Mouse (Mus musculus): ENCODE results near the gene Gm21680. TPM values are rescaled to one million over a fixed set of nuclear protein-coding genes. Genes with fewer than 3 reads are reported as not detected.
"Not testable (repeated sequence)": the region's sequence is repeated elsewhere in the genome, so short reads cannot be mapped to it uniquely, and the experiment has no call there.

Gene Gm21680
- polyA plus RNA-seq (2016; fragmentation: Nextera tagmentation; extraction: Ambion mirVana): 0.06 TPM in 1 of 2 replicates, not detected in the other

DNA sequence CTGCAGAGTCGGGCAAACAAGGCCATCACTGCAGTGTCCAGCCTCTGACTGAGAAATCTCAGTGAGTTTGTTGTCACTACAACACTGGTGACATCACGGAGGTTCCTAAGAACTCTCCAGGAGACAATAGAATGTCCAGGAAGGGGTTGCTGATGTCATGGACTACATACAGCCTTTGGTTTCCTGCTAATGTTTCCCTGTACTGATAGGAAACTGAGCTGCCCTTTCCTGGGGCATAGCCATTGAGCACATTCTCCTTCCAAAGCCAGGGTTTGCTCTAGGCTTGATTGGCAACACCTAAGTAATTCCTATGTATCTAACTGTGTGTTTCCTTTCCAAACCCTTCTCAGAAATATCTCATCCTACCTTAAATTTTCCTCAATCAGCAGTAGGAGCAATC, at the start of gene Gm21680:
Gm21680 (minus strand) TSS at position 101 of the 400 bp plus-strand sequence.
- not testable (repeated sequence) for H3K9ac ChIP-seq; H3K36me3 ChIP-seq; H3K4me2 ChIP-seq (replicated peaks); ATAC-seq (ENCODE audit: low FRiP score, low read depth); H3K27ac ChIP-seq; H3K4me1 ChIP-seq; H3K9me3 ChIP-seq; H3K27me3 ChIP-seq (replicated peaks); H3K4me3 ChIP-seq
- WGBS: no CpG with 5 or more reads among the region's 2 CpGs

DNA sequence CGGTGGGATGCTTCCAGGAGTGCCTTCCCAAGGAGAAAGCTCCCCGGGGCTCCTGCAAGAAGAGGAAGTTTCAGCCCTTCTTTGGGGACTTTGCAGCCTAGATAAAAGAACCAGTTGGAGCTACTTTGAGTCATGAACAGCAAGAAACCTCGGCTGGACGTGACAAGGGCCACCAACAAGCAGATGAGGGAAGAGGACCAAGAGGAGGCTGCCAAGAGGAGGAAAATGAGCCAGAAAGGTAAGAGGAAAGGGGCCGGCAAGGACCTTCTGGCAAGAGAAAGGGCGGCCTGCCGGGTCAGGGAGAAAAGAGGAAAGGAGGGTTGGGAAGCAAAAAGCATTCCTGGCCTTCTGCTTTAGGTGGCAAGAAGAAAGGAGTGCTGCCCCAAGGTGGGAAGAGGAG, 35.2 kb upstream of the Gm21680 start:
- not testable (repeated sequence) for ATAC-seq (ENCODE audit: low FRiP score, low read depth); H3K9ac ChIP-seq; H3K36me3 ChIP-seq; H3K27ac ChIP-seq; H3K4me3 ChIP-seq; H3K27me3 ChIP-seq (replicated peaks); H3K4me1 ChIP-seq; H3K9me3 ChIP-seq
- WGBS: 74% methylated on average over 7 of the region's 7 CpGs
- peak overlapping the region; percentile 56; the same call in 1 of the 2 replicates for H3K4me2 ChIP-seq (replicated peaks)

DNA sequence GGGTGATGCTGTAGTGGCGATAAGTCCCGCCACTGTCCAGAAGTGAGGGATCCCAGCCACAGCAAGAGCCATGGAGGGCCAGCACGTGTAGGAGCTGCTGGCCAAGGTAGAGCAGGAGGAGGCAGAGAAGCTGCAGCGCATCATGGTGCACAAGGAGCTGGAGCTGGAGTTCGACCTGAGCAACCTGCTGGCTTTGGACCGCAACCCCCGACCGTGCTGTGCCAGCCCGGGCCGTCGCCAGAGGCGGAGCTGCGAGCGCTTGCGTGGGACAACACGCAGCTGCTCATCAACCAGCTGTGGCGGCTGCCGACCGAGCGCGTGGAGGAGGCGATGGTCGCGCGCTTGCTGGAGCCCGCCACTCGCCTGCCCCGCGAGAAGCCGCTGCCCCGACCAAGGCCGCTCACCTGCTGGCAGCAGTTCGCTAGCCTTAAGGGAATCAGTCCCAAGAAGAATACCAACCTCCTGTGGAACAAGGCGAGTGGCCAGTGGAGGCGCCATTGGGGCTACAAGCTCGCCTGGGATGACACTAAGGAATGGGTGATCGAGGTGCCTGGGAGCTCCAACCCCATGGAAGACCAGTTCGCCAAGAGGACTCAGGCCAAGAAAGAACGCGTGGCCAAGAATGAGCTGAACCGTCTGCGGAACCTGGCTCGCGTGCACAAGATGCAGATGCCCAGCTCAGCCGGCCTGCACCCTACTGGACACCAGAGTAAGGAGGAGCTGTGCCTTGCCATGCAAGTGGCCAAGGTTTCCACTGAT, 34.7 kb upstream of the Gm21680 start:
- not testable (repeated sequence) for H3K9me3 ChIP-seq; H3K27me3 ChIP-seq (replicated peaks); H3K4me1 ChIP-seq; H3K36me3 ChIP-seq; H3K27ac ChIP-seq
- peak; percentile 93 for ATAC-seq (ENCODE audit: low FRiP score, low read depth)
- H3K9ac ChIP-seq: peak overlapping the region; percentile 45; the same call in 1 of the 2 replicates
- peak overlapping the region; percentile 56 for H3K4me2 ChIP-seq (replicated peaks)
- peak overlapping the region; percentile 23 for H3K4me3 ChIP-seq
- WGBS: 21% methylated on average over 45 of the region's 45 CpGs

DNA sequence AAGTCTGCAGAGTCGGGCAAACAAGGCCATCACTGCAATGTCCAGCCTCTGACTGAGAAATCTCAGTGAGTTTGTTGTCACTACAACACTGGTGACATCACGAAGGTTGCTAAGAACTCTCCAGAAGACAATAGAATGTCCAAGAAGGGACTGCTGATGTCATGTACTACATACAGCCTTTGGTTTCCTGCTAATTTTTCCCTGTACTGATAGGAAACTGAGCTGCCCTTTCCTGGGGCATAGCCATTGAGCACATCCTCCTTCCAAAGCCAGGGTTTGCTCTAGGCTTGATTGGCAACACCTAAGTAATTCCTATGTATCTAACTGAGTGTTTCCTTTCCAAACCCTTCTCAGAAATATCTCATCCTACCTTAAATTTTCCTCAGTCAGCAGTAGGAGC, 32.2 kb upstream of the Gm21680 start, which contains the start of gene Gm1979:
Gm1979 (minus strand) TSS at position 101 of the 400 bp plus-strand sequence.
- H3K9ac ChIP-seq; H3K4me1 ChIP-seq; H3K36me3 ChIP-seq; H3K27ac ChIP-seq; H3K4me3 ChIP-seq; H3K9me3 ChIP-seq; H3K27me3 ChIP-seq (replicated peaks); ATAC-seq (ENCODE audit: low FRiP score, low read depth); H3K4me2 ChIP-seq (replicated peaks): not testable (repeated sequence)
- WGBS: 88% methylated on average over 1 of the region's 2 CpGs

DNA sequence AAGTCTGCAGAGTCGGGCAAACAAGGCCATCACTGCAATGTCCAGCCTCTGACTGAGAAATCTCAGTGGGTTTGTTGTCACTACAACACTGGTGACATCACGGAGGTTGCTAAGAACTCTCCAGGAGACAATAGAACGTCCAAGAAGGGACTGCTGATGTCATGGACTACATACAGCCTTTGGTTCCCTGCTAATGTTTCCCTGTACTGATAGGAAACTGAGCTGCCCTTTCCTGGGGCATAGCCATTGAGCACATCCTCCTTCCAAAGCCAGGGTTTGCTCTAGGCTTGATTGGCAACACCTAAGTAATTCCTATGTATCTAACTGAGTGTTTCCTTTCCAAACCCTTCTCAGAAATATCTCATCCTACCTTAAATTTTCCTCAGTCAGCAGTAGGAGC, 16.1 kb upstream of the Gm21680 start, which contains the start of gene Gm21698:
Gm21698 (minus strand) TSS at position 101 of the 400 bp plus-strand sequence.
- not testable (repeated sequence) for ATAC-seq (ENCODE audit: low FRiP score, low read depth); H3K4me1 ChIP-seq; H3K9me3 ChIP-seq; H3K36me3 ChIP-seq; H3K4me3 ChIP-seq; H3K27me3 ChIP-seq (replicated peaks); H3K27ac ChIP-seq; H3K4me2 ChIP-seq (replicated peaks); H3K9ac ChIP-seq
- WGBS: no CpG with 5 or more reads among the region's 3 CpGs

DNA sequence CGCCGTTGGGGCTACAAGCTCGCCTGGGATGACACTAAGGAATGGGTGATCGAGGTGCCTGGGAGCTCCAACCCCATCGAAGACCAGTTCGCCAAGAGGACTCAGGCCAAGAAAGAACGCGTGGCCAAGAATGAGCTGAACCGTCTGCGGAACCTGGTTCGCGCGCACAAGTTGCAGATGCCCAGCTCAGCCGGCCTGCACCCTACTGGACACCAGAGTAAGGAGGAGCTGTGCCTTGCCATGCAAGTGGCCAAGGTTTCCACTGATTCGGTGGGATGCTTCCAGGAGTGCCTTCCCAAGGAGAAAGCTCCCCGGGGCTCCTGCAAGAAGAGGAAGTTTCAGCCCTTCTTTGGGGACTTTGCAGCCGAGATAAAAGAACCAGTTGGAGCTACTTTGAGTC, 15.4 kb downstream of the Gm21680 start:
- 58% methylated on average over 17 of the region's 17 CpGs for WGBS
- not testable (repeated sequence) for H3K9ac ChIP-seq; ATAC-seq (ENCODE audit: low FRiP score, low read depth); H3K4me1 ChIP-seq; H3K27ac ChIP-seq; H3K27me3 ChIP-seq (replicated peaks); H3K9me3 ChIP-seq; H3K36me3 ChIP-seq
- Histone ChIP-seq H3K4me3 (0 out of 2 replicates have a peak overlapping the region, but pooled peaks have one; percentile 7), H3K4me2 (replicated peaks) (peak overlapping the region; percentile 40; the same call in 1 of the 2 replicates)

DNA sequence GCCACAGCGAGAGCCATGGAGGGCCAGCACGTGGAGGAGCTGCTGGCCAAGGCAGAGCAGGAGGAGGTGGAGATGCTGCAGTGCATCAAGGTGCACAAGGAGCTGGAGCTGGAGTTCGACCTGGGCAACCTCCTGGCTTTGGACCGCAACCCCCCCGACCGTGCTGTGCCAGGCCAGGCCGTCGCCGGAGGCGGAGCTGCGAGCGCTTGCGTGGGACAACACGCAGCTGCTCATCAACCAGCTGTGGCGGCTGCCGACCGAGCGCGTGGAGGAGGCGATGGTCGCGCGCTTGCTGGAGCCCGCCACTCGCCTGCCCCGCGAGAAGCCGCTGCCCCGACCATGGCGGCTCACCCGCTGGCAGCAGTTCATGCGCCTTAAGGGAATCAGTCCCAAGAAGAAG, 15.9 kb downstream of the Gm21680 start:
- not testable (repeated sequence) for H3K4me1 ChIP-seq; H3K27ac ChIP-seq; H3K9me3 ChIP-seq; H3K27me3 ChIP-seq (replicated peaks); H3K9ac ChIP-seq; H3K36me3 ChIP-seq
- peak overlapping the region; percentile 40 for H3K4me2 ChIP-seq (replicated peaks)
- H3K4me3 ChIP-seq: 0 out of 2 replicates have a peak overlapping the region, but pooled peaks have one; percentile 7
- peak; percentile 65; the same call in 1 of the 2 replicates for ATAC-seq (ENCODE audit: low FRiP score, low read depth)
- 40% methylated on average over 32 of the region's 32 CpGs for WGBS

DNA sequence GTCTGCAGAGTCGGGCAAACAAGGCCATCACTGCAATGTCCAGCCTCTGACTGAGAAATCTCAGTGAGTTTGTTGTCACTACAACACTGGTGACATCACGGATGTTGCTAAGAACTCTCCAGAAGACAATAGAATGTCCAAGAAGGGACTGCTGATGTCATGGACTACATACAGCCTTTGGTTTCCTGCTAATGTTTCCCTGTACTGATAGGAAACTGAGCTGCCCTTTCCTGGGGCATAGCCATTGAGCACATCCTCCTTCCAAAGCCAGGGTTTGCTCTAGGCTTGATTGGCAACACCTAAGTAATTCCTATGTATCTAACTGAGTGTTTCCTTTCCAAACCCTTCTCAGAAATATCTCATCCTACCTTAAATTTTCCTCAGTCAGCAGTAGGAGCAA, 18.1 kb downstream of the Gm21680 start, which contains the start of gene Gm21671:
Gm21671 (minus strand) TSS at position 101 of the 400 bp plus-strand sequence.
- H3K27me3 ChIP-seq (replicated peaks); H3K4me1 ChIP-seq; H3K9ac ChIP-seq; ATAC-seq (ENCODE audit: low FRiP score, low read depth); H3K4me3 ChIP-seq; H3K27ac ChIP-seq; H3K36me3 ChIP-seq; H3K4me2 ChIP-seq (replicated peaks); H3K9me3 ChIP-seq: not testable (repeated sequence)
- 77% methylated on average over 2 of the region's 2 CpGs for WGBS

DNA sequence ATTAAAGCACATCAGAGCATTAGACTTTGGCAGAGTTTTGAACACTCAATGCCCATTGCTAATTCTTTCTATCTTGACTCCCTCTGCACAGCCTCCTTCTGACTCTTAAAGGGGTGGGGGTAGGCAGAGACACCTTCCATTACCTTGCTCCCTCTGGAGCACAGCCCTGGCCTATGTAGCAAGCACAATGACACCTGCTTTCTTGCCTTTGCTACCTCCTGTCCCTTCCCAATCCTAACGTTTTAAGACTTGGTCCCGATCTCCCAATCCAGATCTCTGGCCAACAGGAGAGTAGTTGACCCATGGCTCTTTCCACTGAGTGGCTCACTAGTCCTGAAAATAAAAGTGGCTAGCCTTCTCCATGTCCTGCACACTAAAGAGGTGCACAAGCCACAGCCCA, 27.1 kb downstream of the Gm21680 start:
- not testable (repeated sequence) for H3K36me3 ChIP-seq; H3K9me3 ChIP-seq; H3K9ac ChIP-seq; ATAC-seq (ENCODE audit: low FRiP score, low read depth); H3K4me2 ChIP-seq (replicated peaks); H3K27me3 ChIP-seq (replicated peaks); H3K27ac ChIP-seq; H3K4me3 ChIP-seq; H3K4me1 ChIP-seq
- 85% methylated on average over 2 of the region's 2 CpGs for WGBS

DNA sequence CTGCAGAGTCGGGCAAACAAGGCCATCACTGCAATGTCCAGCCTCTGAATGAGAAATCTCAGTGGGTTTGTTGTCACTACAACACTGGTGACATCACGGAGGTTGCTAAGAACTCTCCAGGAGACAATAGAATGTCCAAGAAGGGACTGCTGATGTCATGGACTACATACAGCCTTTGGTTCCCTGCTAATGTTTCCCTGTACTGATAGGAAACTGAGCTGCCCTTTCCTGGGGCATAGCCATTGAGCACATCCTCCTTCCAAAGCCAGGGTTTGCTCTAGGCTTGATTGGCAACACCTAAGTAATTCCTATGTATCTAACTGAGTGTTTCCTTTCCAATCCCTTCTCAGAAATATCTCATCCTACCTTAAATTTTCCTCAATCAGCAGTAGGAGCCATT, 30.2 kb downstream of the Gm21680 start, which contains the start of gene Gm21663:
Gm21663 (minus strand) TSS at position 101 of the 400 bp plus-strand sequence.
- H3K4me1 ChIP-seq; H3K4me3 ChIP-seq; H3K27ac ChIP-seq; ATAC-seq (ENCODE audit: low FRiP score, low read depth); H3K4me2 ChIP-seq (replicated peaks); H3K9me3 ChIP-seq; H3K9ac ChIP-seq; H3K27me3 ChIP-seq (replicated peaks); H3K36me3 ChIP-seq: not testable (repeated sequence)
- WGBS: 69% methylated on average over 2 of the region's 2 CpGs
